Comparison of ENCODE assay signal across 9 mouse cellular contexts in genomic region chr1:155784343-155785205, GRCm38 (mm10). TPM values are rescaled to one million over a fixed set of nuclear protein-coding genes. Genes with fewer than 3 reads are reported as not detected.
A peak's percentile ranks its signal among the peaks of the same experiment; 100 is the strongest.
DNase-seq lines count a peak whose midpoint lies in the region; ATAC-seq and TF ChIP-seq lines count a peak whose summit lies in the region.
"Had no signal": no experiment of that assay in that cellular context is flagged by ENCODE, and none has a peak within 500 bp of the region (broad histone marks: within the 10 kb centered on the region; RNA-seq: fewer than 3 reads in every experiment).

No protein-coding gene starts in this region.

- H3K4me3 ChIP-seq in bone marrow macrophage, adult 2 months (ENCODE audit: insufficient read depth, low read length) = no peak overlapping the region
- no peak overlapping the region for H3K4me3 ChIP-seq in hindbrain, embryonic 14.5 days (replicated peaks; ENCODE audit: low read length)
- no peak overlapping the region for H3K4me3 ChIP-seq in left cerebral cortex, adult 2 months
- no peak overlapping the region for H3K4me3 ChIP-seq in midbrain, embryonic 10.5 days

- no peaks in the 10 kb centered on the region for H3K9me3 ChIP-seq in hindbrain, embryonic 14.5 days (ENCODE audit: control insufficient read depth, low read length)
- peaks cover 5% of the 10 kb centered on the region; the same call in 1 of the 2 replicates for H3K9me3 ChIP-seq in midbrain, embryonic 10.5 days (replicated peaks)

- H3K27ac ChIP-seq in bone marrow macrophage, adult 2 months (ENCODE audit: insufficient read depth, low read depth, low read length) = no peak overlapping the region
- H3K27ac ChIP-seq in hindbrain, embryonic 14.5 days = no peak overlapping the region
- H3K27ac ChIP-seq in left cerebral cortex, adult 2 months = no peak overlapping the region
- H3K27ac ChIP-seq in midbrain, embryonic 10.5 days (replicated peaks) = no peak overlapping the region

- no peak overlapping the region for H3K9ac ChIP-seq in hindbrain, embryonic 14.5 days

- WGBS in hindbrain, embryonic 14.5 days = 41% methylated on average over 19 of the region's 19 CpGs
- WGBS in midbrain, embryonic 10.5 days = 45% methylated on average over 19 of the region's 19 CpGs

- peaks cover 40% of the 10 kb centered on the region for H3K36me3 ChIP-seq in hindbrain, embryonic 14.5 days (replicated peaks; ENCODE audit: control insufficient read depth, insufficient read depth)
- H3K36me3 ChIP-seq in midbrain, embryonic 10.5 days = peaks cover 43% of the 10 kb centered on the region

- 0 out of 2 replicates have a peak overlapping the region, but pooled peaks have one; percentile 4 for H3K4me2 ChIP-seq in hindbrain, embryonic 14.5 days (replicated peaks)

- TF ChIP-seq POLR2A in bone marrow macrophage, adult 2 months (IDR thresholded peaks at IDR 0.05; ENCODE audit: borderline replicate concordance, low read depth, low read length) = no peak

- intact Hi-C loops in left cerebral cortex, adult 2 months (cut with DNase I) = loop anchor here (1.0 kb wide), 1 partner anchor 208 kb away; no protein-coding TSS in a partner anchor

- no peak for ATAC-seq in cerebellum, adult (ENCODE audit: insufficient number of reproducible peaks, low FRiP score, low TSS enrichment)
- peak; percentile 36; the same call in 1 of the 2 replicates for ATAC-seq in hindbrain, embryonic 14.5 days (ENCODE audit: low FRiP score)
- ATAC-seq: Patski had no signal

- H3K27me3 ChIP-seq in hindbrain, embryonic 14.5 days (ENCODE audit: control insufficient read depth, insufficient read depth, low read length) = peaks cover 18% of the 10 kb centered on the region
- peaks cover 53% of the 10 kb centered on the region for H3K27me3 ChIP-seq in midbrain, embryonic 10.5 days (ENCODE audit: low read depth, poor library complexity, severe bottlenecking)
- H3K27me3 ChIP-seq: Patski had no signal

- peak; percentile 84 for TF ChIP-seq CTCF in bone marrow macrophage, adult 2 months (IDR thresholded peaks at IDR 0.05; ENCODE audit: low read depth, low read length)
- peak; percentile 66 for TF ChIP-seq CTCF in left cerebral cortex, adult 2 months (IDR thresholded peaks at IDR 0.05)

- DNase-seq in cerebellum, adult 11 months = peak; percentile 41
- peak; percentile 63 for DNase-seq in forelimb bud, embryonic 11.5 days (ENCODE audit: low read depth, low spot score)
- peak; percentile 70 for DNase-seq in hindbrain, embryonic 14.5 days (ENCODE audit: low spot score)
- peak; percentile 35 to 59 for DNase-seq in left cerebral cortex, adult 2 months (ENCODE audit: extremely low spot score in 1 of 2, low spot score in 2 of 2)
- peak; percentile 71 for DNase-seq in midbrain, embryonic 10.5 days (ENCODE audit: low spot score)
- DNase-seq in right cerebral cortex, postnatal 14 days = peak; percentile 59

- H3K4me1 ChIP-seq in bone marrow macrophage, adult 2 months (ENCODE audit: control insufficient read depth, insufficient read depth, low read length) = no peaks in the 10 kb centered on the region
- H3K4me1 ChIP-seq in hindbrain, embryonic 14.5 days (replicated peaks; ENCODE audit: control insufficient read depth, insufficient read depth, low read length) = no peaks in the 10 kb centered on the region
- H3K4me1 ChIP-seq in midbrain, embryonic 10.5 days = peaks cover 4% of the 10 kb centered on the region

RNA-seq across cellular contexts. Expression of gene Qsox1, which starts 28.1 kb away (rescaled TPM):
- 15.7 and 20.0 TPM in 2 replicates for polyA plus RNA-seq in bone marrow macrophage, adult 2 months (2012; ENCODE audit: insufficient read depth, insufficient read length, missing spikeins)
- 10.0 and 12.0 TPM in 2 replicates for polyA plus RNA-seq in hindbrain, embryonic 14.5 days (2014; fragmentation: Nextera tagmentation; extraction: Ambion mirVana)
- total RNA-seq in left cerebral cortex, adult 2 months (2021) = 10 to 100 TPM; 28.2 to 32.2 TPM
- polyA plus RNA-seq in midbrain, embryonic 10.5 days (2016; fragmentation: Nextera tagmentation; extraction: Ambion mirVana) = 18.0 and 24.2 TPM in 2 replicates

RNA-seq across cellular contexts. Expression of gene Lhx4, which starts 33.1 kb away (rescaled TPM):
- polyA plus RNA-seq in bone marrow macrophage, adult 2 months (2012; ENCODE audit: insufficient read depth, insufficient read length, missing spikeins) = not detected in 2 replicates
- 3.4 TPM in 2 replicates for polyA plus RNA-seq in hindbrain, embryonic 14.5 days (2014; fragmentation: Nextera tagmentation; extraction: Ambion mirVana)
- total RNA-seq in left cerebral cortex, adult 2 months (2021) = not detected
- 2.2 and 4.6 TPM in 2 replicates for polyA plus RNA-seq in midbrain, embryonic 10.5 days (2016; fragmentation: Nextera tagmentation; extraction: Ambion mirVana)
- polyA plus RNA-seq: Patski had no signal
